ENCODE assay signal across 15 mouse cellular contexts in genomic region chr17:84313494-84313893, GRCm38 (mm10).
DNase-seq lines count a peak whose midpoint lies in the region.
"Had no signal": no experiment of that assay in that cellular context is flagged by ENCODE, and none has a peak within 500 bp of the region (broad histone marks: within the 10 kb centered on the region; RNA-seq: fewer than 3 reads in every experiment).

No protein-coding gene starts in this region.

- H3K27me3 ChIP-seq in splenic B cell, adult 2 months (ENCODE audit: control insufficient read depth, insufficient read depth, low read length, poor library complexity, severe bottlenecking): no peaks in the 10 kb centered on the region
- no peaks in the 10 kb centered on the region for H3K27me3 ChIP-seq in forebrain, embryonic 10.5 days (ENCODE audit: poor library complexity, severe bottlenecking)
- H3K27me3 ChIP-seq: limb, embryonic 15.5 days had no signal

- H3K27ac ChIP-seq in forebrain, embryonic 10.5 days: no peak overlapping the region
- H3K27ac ChIP-seq: heart, embryonic 10.5 days; limb, embryonic 15.5 days; macrophage had no signal

- peak; percentile 7 for DNase-seq in testis, postnatal 10 days (ENCODE audit: low spot score)
- DNase-seq in testis, postnatal 14 days (ENCODE audit: low spot score): no peak
- DNase-seq in ZHBTc4 (ENCODE audit: low read depth, low spot score): peak; percentile 28
- DNase-seq in splenic B cell, adult 2 months (ENCODE audit: low read depth, low spot score): peak; percentile 62
- DNase-seq in forebrain, embryonic 10.5 days (ENCODE audit: extremely low spot score, low spot score): no peak
- no peak for DNase-seq in yolk sac, embryonic 10.5 days (ENCODE audit: low spot score)
- DNase-seq in right cerebral cortex, postnatal 36 days (ENCODE audit: low spot score in 2 of 2): no peak
- DNase-seq: adrenal gland, adult 8-10 months; cerebellum, postnatal 14 days; heart, postnatal 4 days; kidney, postnatal 25 days; right cerebral cortex, postnatal 14 days had no signal

- H3K9me3 ChIP-seq in forebrain, embryonic 10.5 days: no peaks in the 10 kb centered on the region
- H3K9me3 ChIP-seq: heart, embryonic 10.5 days; limb, embryonic 15.5 days had no signal

- WGBS in forebrain, embryonic 10.5 days: 92% methylated on average over 6 of the region's 6 CpGs

- H3K4me1 ChIP-seq in forebrain, embryonic 10.5 days: peaks cover 5% of the 10 kb centered on the region
- H3K4me1 ChIP-seq: limb, embryonic 15.5 days had no signal

- no peak overlapping the region for H3K4me3 ChIP-seq in forebrain, embryonic 10.5 days
- H3K4me3 ChIP-seq: heart, embryonic 10.5 days; limb, embryonic 15.5 days had no signal

- peaks cover 3% of the 10 kb centered on the region for H3K36me3 ChIP-seq in splenic B cell, adult 2 months (ENCODE audit: control insufficient read depth, insufficient read depth, low read length, poor library complexity, severe bottlenecking)
- H3K36me3 ChIP-seq in forebrain, embryonic 10.5 days (replicated peaks): peaks cover 13% of the 10 kb centered on the region

Comparison
In these comparisons a context has a peak if more than half of its experiments do, and no peak if none do; other contexts are left out.
1. DNase-seq: peak in testis, postnatal 10 days (single experiment), ZHBTc4 (single experiment) and splenic B cell, adult 2 months (single experiment); none in testis, postnatal 14 days (single experiment), forebrain, embryonic 10.5 days (single experiment), yolk sac, embryonic 10.5 days (single experiment) and right cerebral cortex, postnatal 36 days (0 of 2).